Mouse (Mus musculus): Measurements from ENCODE around the gene Rhbdf2. TPM values are rescaled to one million over a fixed set of nuclear protein-coding genes. Genes with fewer than 3 reads are reported as not detected.

Gene Rhbdf2
- polyA plus RNA-seq, 1 experiment = 22.9 TPM

GRCm38 (mm10) chr11:116630171-116630965 lies 3.5 kb upstream of the Rhbdf2 start:
- Histone ChIP-seq H3K36me3 (replicated peaks; ENCODE audit: low read length) (no peaks in the 10 kb centered on the region), H3K27me3 (replicated peaks) (peaks cover 5% of the 10 kb centered on the region), H3K4me3 (replicated peaks) (no peak overlapping the region), H3K9me3 (no peaks in the 10 kb centered on the region), H3K4me1 (peaks cover 63% of the 10 kb centered on the region)
- no peak for TF ChIP-seq FLI1 (IDR thresholded peaks at IDR 0.05; ENCODE audit: low read length)
- no peak for TF ChIP-seq GATA1 (IDR thresholded peaks at IDR 0.05; ENCODE audit: borderline replicate concordance, low read length)

GRCm38 (mm10) chr11:116629472-116629871 lies 2.7 kb upstream of the Rhbdf2 start:
- Histone ChIP-seq H3K4me3 (replicated peaks) (no peak overlapping the region), H3K36me3 (replicated peaks; ENCODE audit: low read length) (no peaks in the 10 kb centered on the region), H3K27me3 (replicated peaks) (peaks cover 2% of the 10 kb centered on the region), H3K9me3 (no peaks in the 10 kb centered on the region), H3K4me1 (peaks cover 72% of the 10 kb centered on the region)
- TF ChIP-seq FLI1 (IDR thresholded peaks at IDR 0.05; ENCODE audit: low read length) = no peak
- TF ChIP-seq GATA1 (IDR thresholded peaks at IDR 0.05; ENCODE audit: borderline replicate concordance, low read length) = no peak

GRCm38 (mm10) chr11:116628712-116629111 lies 1.9 kb upstream of the Rhbdf2 start:
- TF ChIP-seq FLI1 (IDR thresholded peaks at IDR 0.05; ENCODE audit: low read length) = no peak
- no peak for TF ChIP-seq GATA1 (IDR thresholded peaks at IDR 0.05; ENCODE audit: borderline replicate concordance, low read length)
- Histone ChIP-seq H3K4me1 (peaks cover 75% of the 10 kb centered on the region), H3K9me3 (no peaks in the 10 kb centered on the region), H3K4me3 (replicated peaks) (no peak overlapping the region), H3K36me3 (replicated peaks; ENCODE audit: low read length) (no peaks in the 10 kb centered on the region), H3K27me3 (replicated peaks) (peaks cover 2% of the 10 kb centered on the region)

- Histone ChIP-seq H3K27me3 (replicated peaks) (peaks cover 2% of the 10 kb centered on the region), H3K9me3 (no peaks in the 10 kb centered on the region), H3K36me3 (replicated peaks; ENCODE audit: low read length) (peaks cover 9% of the 10 kb centered on the region), H3K4me3 (replicated peaks) (no peak overlapping the region), H3K4me1 (peaks cover 80% of the 10 kb centered on the region)
- no peak for TF ChIP-seq FLI1 (IDR thresholded peaks at IDR 0.05; ENCODE audit: low read length)
Measured at GRCm38 (mm10) chr11:116627072-116628020, 527 bp upstream of the Rhbdf2 start.

- H3K9me3 ChIP-seq = no peaks in the 10 kb centered on the region
- H3K27me3 ChIP-seq (replicated peaks) = peaks cover 2% of the 10 kb centered on the region
- no peak for TF ChIP-seq GATA1 (IDR thresholded peaks at IDR 0.05; ENCODE audit: borderline replicate concordance, low read length)
- TF ChIP-seq FLI1 (IDR thresholded peaks at IDR 0.05; ENCODE audit: low read length) = no peak
- H3K4me1 ChIP-seq = peaks cover 90% of the 10 kb centered on the region
- peak overlapping the region; percentile 64 for H3K4me3 ChIP-seq (replicated peaks)
- H3K36me3 ChIP-seq (replicated peaks; ENCODE audit: low read length) = peaks cover 29% of the 10 kb centered on the region
Measured at GRCm38 (mm10) chr11:116625081-116626000, 1.5 kb downstream of the Rhbdf2 start.

GRCm38 (mm10) chr11:116624131-116624832 lies 2.5 kb downstream of the Rhbdf2 start:
- TF ChIP-seq FLI1 (IDR thresholded peaks at IDR 0.05; ENCODE audit: low read length) = no peak
- Histone ChIP-seq H3K36me3 (replicated peaks; ENCODE audit: low read length) (peaks cover 39% of the 10 kb centered on the region), H3K9me3 (no peaks in the 10 kb centered on the region), H3K4me1 (peaks cover 92% of the 10 kb centered on the region), H3K27me3 (replicated peaks) (no peaks in the 10 kb centered on the region), H3K4me3 (replicated peaks) (peak overlapping the region; percentile 96)

GRCm38 (mm10) chr11:116623281-116624124 lies 3.3 kb downstream of the Rhbdf2 start:
- no peak for TF ChIP-seq GATA1 (IDR thresholded peaks at IDR 0.05; ENCODE audit: borderline replicate concordance, low read length)
- no peak for TF ChIP-seq FLI1 (IDR thresholded peaks at IDR 0.05; ENCODE audit: low read length)
- H3K27me3 ChIP-seq (replicated peaks) = no peaks in the 10 kb centered on the region
- peaks cover 92% of the 10 kb centered on the region for H3K4me1 ChIP-seq
- H3K4me3 ChIP-seq (replicated peaks) = peak overlapping the region; percentile 96
- H3K9me3 ChIP-seq = no peaks in the 10 kb centered on the region
- H3K36me3 ChIP-seq (replicated peaks; ENCODE audit: low read length) = peaks cover 47% of the 10 kb centered on the region

GRCm38 (mm10) chr11:116621258-116621704 lies 5.5 kb downstream of the Rhbdf2 start:
- H3K9me3 ChIP-seq = no peaks in the 10 kb centered on the region
- peaks cover 93% of the 10 kb centered on the region for H3K4me1 ChIP-seq
- H3K4me3 ChIP-seq (replicated peaks) = peak overlapping the region; percentile 96
- TF ChIP-seq FLI1 (IDR thresholded peaks at IDR 0.05; ENCODE audit: low read length) (no peak), GATA1 (IDR thresholded peaks at IDR 0.05; ENCODE audit: borderline replicate concordance, low read length) (no peak)
- no peaks in the 10 kb centered on the region for H3K27me3 ChIP-seq (replicated peaks)
- H3K36me3 ChIP-seq (replicated peaks; ENCODE audit: low read length) = peaks cover 60% of the 10 kb centered on the region

All from megakaryocyte, embryonic 14.5 days (primary cell).